Mouse (Mus musculus) adrenal gland, adult (tissue): ENCODE results near the gene Emg1.
"Not testable (repeated sequence)": the region's sequence is repeated elsewhere in the genome, so short reads cannot be mapped to it uniquely, and the experiment has no call there.

Experiments used
- DNase-seq, 2 experiments: peaks; one replicate each; pipeline ENCODE4 v3.0.0; 2022 to 2023; ENCODE audit warnings: low spot score in 1 of 2; ENCODE audit not compliant: inconsistent age in 2 of 2

Gene Emg1

GRCm38 (mm10) chr6:124685606-124686386 is 26.2 kb downstream of the Emg1 start:
- DNase-seq = peak in 1 of 2 experiments; percentile 42

DNA sequence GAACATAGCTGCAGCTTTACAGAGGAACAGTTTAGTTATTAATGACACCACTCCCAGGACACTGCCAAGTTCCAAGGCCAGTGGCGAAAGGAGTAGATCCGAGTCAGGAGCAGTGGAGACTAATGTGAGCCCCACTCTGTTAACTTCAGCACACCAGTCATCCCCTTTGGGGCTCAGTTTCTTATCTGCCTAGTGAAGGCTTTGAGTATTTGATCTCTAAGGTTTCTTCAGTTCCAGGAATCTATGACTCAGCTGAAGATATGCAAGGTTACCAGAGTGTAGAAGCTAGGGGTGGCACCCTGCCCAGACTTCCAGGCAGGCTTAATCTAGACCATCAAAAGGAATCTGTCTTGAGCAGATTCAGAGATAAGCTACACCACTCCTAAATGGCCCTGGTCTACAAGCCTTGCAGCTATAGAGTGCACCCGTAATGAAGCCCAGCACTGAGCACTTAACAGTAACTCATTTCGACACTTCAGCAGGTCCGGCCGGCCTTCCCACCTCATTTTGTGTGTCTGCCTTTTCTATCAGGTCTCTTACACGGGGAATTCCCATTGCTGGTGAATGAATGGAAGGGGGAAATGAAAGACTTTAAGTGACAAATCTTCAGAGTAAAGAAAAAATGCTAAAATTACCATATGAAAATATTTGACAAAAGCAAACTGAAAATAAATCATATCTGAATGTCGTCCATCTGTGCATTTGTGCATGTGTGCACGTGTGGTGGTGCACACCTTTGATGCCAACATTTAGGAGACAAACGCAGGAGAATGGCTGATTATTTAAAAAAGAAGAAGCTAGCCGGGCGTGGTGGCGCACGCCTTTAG is 28.2 kb downstream of the Emg1 start:
- DNase-seq = peak; percentile 91 to 95

DNA sequence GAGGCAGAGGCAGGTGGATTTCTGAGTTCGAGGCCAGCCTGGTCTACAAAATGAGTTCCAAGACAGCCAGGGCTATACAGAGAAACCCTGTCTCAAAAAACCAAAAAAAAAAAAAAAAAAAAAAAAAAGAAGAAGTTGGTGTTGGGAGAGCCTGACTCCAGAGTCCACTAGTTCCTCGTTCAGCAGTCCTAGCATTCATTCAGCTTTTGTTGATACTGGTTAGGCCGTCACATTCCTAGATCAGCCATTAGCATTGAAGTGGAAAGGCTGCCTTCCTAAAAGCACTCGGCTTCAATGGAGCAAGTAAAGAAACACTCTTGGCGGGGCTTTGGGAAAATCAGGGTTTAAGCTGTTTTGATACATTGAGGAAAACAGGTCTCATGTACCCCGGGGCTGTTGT is 29.7 kb downstream of the Emg1 start:
- not testable (repeated sequence) for DNase-seq

GRCm38 (mm10) chr6:124679486-124679885 is 32.5 kb downstream of the Emg1 start:
- DNase-seq = no peak

GRCm38 (mm10) chr6:124678769-124679168 is 33.2 kb downstream of the Emg1 start:
- DNase-seq = no peak

DNA sequence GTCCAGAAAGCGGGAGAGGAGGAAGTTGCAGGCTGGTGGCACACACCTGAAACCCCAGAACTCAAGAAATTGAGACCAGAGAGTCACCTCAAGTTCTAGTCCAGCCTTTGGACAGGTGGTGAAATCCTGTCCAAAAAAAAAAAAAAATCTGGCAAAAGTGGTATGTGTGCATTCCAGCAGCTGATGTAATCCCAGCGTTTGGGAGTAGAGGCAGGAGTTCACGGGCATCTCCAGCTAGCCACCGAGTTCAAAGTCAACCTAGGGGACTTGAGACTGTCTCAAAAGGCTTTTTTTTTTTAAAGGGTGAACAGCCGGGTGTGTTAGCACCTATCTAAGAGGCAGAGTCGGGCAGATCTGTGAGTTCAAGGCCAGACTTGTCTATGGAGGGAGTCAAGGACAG is 35.8 kb downstream of the Emg1 start:
- peak in 1 of 2 experiments; percentile 70 for DNase-seq

- peak in 1 of 2 experiments; percentile 40 for DNase-seq
Measured at GRCm38 (mm10) chr6:124674591-124674990, 37.4 kb downstream of the Emg1 start.

- DNase-seq = peak in 1 of 2 experiments; percentile 68
Measured at GRCm38 (mm10) chr6:124673619-124674018, 38.4 kb downstream of the Emg1 start.

GRCm38 (mm10) chr6:124672100-124672499 is 39.9 kb downstream of the Emg1 start:
- DNase-seq = peak in 1 of 2 experiments; percentile 41

GRCm38 (mm10) chr6:124670281-124670900 is 41.6 kb downstream of the Emg1 start:
- DNase-seq = peak in 1 of 2 experiments; percentile 24

- DNase-seq = no peak
Measured at GRCm38 (mm10) chr6:124669234-124669859, 42.6 kb downstream of the Emg1 start.

DNA sequence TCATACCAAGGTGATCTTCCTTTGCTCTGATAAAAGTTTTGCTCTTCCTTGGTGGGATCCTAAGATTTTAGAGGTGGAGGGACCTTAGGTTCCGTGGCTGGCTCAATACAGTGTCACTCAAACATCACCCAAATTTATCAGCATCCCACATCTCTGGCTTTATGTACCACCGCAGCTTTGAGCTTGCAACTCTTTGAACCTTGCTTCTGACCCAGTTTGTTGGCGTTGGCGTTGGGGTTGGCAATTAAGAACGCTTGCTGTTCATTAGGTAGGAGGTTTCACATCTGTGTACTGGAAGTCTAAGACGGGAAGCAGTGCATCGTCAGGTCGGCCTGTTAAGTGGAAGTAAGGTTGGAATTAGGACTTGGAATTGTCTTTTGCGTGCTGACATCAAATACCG is 47.0 kb downstream of the Emg1 start:
- DNase-seq = no peak

- no peak for DNase-seq
Measured at GRCm38 (mm10) chr6:124664256-124664655, 47.7 kb downstream of the Emg1 start.

- no peak for DNase-seq
Measured at GRCm38 (mm10) chr6:124663424-124663795, 48.6 kb downstream of the Emg1 start.

GRCm38 (mm10) chr6:124662477-124663423 is 49.2 kb downstream of the Emg1 start, which contains the start of gene Lpcat3:
Gene Lpcat3 (plus strand): TSS chr6:124663027.
- DNase-seq = peak; percentile 100

DNA sequence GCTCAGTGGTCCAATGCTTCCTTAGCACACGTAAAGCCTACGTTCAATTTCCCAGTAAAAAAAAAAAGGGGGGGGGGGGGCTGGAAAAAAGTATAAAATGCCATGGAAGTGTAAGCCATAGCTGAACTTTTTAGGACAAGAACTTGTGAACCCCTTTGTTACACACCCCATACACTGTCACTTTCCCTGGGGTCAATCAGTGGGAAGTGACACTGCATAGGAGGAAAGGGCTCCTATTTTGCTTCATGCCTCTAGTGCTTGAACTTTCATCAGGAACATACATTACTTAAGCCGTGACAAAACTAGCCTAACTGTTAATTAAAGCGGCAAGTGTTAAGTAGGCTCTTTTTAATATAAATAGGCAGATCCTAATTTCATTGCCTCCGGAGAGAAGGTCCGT is 50.0 kb downstream of the Emg1 start:
- DNase-seq = no peak

DNA sequence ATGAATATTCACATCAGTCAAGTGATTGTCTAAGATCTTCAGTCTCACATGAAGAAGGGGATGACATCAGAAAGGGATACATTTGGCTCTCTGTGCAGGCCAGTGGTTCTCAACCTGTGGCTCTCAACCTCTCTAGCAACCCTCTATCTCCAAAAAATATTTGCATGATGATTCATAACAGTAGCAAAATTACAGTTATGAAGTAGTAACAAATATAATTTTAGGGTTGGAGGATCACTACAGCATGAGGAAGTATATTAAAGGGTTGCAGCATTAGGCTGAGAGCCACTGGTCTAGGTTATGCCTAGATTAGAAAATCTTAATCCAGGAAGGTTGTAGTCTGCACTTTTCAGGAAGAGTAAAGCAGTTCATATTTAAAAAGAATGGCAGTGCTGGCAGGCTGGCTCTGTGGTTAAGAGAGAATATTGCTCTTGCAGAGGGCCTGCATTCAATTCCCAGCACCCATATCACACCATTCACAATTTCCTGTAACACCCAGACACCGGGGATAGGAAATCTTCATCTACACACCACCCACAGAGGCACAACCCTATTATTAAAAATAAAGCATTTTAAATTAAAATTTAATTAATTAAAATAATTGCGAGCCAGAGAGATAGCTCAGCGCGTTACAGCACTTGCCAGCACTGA is 50.7 kb downstream of the Emg1 start:
- DNase-seq = no peak

DNA sequence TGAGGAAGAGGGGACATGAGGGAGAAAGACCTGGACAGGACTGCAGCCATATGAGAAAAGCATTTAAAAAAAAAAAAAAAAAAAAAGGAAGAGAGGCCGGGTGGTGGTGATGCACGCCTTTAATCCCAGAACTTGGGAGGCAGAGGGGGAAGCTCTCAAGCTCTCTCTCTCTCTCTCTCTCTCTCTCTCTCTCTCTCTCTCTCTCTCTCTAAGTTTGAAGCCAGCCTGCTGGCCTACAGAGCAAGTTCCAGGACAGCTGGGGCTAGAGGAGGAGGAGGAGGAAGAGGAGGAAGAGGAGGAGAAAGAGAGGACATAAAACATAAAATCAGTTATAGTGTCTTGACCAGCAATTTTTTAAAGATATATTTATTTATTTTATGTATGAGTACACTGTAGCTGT is 53.9 kb downstream of the Emg1 start:
- DNase-seq = no peak

- DNase-seq = no peak
Measured at GRCm38 (mm10) chr6:124655893-124656292, 56.1 kb downstream of the Emg1 start.
